Mouse (Mus musculus) cerebellum, postnatal 25 days (tissue): ENCODE measurements at regions not wholly inside any gene's neighbourhood (a gene's known extent, or its start where the extent isn't known, plus 50 kb on each side); places are given as distances from the start of the nearest gene placed in this dataset.
A peak's percentile ranks its signal among the peaks of the same experiment; 100 is the strongest.
"Not testable (repeated sequence)": the region's sequence is repeated elsewhere in the genome, so short reads cannot be mapped to it uniquely, and the experiment has no call there.

ENCODE experiments used
- DNase-seq, 2 experiments: peaks; one replicate each; pipeline ENCODE4 v3.0.0; 2021; ENCODE audit warnings: mixed read lengths in 2 of 2

DNA sequence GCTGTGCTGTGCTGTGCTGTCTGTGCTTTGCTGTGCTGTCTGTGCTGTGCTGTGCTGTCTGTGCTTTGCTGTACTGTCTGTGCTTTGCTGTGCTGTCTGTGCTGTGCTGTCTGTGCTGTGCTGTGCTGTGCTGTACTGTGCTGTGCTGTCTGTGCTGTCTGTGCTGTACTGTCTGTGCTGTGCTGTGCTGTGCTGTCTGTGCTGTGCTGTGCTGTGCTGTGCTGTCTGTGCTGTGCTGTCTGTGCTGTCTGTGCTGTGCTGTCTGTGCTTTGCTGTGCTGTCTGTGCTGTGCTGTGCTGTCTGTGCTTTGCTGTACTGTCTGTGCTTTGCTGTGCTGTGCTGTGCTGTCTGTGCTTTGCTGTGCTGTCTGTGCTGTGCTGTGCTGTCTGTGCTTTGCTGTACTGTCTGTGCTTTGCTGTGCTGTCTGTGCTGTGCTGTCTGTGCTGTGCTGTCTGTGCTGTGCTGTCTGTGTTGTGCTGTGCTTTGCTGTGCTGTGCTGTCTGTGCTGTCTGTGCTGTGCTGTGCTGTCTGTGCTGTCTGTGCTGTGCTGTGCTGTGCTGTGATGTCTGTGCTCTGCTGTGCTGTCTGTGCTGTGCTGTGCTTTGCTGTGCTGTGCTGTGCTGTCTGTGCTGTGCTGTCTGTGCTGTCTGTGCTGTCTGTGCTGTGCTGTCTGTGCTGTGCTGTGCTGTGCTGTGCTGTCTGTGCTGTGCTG is 197.5 kb downstream of the Tcp10c start:
- not testable (repeated sequence) for DNase-seq

DNA sequence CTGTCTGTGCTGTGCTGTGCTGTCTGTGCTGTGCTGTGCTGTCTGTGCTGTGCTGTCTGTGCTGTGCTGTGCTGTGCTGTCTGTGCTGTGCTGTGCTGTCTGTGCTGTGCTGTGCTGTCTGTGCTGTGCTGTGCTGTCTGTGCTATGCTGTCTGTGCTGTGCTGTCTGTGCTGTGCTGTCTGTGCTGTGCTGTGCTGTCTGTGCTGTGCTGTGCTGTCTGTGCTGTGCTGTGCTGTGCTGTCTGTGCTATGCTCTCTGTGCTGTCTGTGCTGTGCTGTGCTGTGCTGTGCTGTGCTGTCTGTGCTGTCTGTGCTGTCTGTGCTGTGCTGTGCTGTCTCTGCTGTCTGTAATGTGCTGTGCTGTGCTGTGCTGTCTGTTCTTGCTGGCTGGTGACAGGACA is 198.5 kb downstream of the Tcp10c start:
- not testable (repeated sequence) for DNase-seq

DNA sequence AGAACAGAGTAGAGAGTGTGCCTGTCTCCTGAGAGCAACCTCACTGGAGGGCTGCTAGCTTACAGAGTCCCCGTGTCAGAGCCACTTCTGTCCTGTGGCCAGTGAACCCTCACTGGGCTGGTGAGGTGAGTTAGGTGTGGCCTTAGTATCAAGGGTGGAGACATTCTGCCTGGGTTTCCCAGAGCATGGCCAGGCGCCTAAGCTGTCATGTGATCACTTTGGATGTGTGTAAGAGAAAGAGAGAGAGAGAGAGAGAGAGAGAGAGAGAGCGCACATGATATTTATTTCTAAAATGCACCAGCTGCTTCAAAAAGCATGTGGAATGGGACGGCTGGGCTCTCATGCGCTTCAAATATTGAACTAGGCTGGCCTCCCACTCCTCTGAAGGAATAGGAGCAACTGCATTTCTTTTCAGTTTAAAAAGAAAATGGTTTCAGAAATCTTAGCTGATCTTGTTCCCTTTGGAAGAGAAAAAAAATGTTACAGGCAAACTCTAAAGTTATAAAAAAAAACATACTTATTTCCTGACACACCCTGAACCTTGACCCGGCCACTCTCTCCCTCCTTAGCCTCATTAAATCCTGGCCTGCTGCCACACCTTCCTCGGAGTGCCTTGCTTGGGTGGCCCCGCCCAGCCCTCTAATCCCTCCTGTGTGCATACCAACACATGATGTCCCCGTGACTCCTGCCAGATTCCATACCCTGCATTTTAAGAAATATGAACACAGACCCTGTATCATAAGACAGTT is 201.1 kb downstream of the Tcp10c start:
- DNase-seq: peak in 1 of 2 experiments; percentile 26

DNA sequence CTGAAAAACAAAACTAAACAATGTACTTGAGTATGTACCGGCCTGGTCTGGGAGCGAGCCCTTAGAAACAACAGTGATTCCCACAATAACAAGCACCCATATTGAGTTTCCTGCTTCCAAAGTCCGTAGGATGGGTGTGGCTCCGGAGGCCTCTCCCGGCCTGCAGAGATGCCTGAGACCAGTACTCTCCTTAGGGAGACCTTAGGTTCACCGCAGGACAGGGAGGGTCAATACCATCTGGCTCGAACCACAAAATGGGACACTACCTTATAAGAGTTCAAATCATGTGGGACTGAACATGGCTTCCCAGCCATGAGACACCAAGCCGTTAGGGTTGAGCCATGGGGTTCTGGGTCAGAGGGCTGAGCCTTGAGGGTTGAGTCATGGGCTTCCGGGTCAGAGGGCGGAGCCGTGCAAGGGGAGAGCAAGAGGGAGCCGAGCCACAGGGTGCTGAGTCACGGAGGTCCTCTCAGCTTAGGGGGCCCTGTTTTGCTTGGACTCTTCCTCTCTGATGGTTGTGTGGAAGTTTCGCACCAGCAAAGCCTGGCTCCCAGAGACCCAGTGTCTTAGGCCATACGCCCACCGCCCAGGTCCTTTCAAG is 201.8 kb downstream of the Tcp10c start:
- not testable (repeated sequence) for DNase-seq

DNA sequence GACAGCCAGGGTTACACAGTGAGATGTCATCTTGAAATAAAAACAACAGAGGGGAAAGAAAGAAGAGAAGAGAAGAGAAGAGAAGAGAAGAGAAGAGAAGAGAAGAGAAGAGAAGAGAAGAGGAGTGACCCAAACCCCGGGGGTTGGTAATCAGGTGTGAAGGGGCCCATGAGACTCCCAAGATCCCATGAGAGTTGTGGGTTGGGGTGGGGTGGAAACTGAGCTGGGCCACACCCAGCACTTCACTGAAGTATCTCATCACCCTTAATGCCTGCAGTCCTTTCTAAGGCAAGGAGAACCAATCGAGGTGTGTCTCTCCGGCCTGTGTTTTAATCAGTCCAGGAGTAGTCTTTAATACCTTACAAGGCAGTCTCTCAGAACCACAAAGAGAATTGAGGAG is 201.5 kb upstream of the Afdn start:
- DNase-seq: no peak

DNA sequence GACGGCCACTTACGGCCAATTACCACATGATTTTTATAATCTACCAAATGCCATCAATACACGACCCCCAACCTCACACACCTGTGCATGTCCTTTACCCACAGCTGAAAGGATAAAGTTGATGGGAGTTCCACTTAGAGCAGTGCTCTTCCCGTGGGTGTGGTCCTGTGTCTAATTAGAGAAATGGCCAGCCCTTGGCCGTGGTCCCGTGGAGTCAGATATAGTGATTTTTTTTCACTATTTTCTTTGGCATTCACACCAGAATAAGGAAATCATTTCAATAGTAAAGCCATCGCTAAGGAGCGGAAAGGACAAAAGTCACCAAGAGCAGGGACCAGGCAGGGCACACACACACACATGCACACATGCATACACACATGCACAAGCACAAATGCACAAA is 199.0 kb upstream of the Afdn start:
- no peak for DNase-seq

DNA sequence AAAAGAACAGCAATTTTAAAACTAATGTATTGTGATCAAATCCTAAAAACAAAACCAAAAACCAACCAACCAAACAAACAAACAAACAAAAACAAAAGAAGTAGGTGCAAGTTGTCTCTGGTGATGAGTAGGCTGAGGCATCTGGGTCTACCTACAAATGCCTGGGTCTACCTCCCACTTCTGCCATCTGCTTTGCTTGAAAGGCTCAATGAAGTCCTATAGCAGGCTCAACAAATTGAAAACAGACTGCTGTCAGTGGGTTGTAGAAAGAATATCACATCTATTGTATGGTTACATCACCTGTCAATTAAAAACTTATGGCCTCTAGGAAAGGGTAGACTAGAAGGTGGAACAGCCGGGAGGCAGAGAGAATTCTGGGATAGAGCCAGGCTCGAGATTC is 197.4 kb upstream of the Afdn start:
- no peak for DNase-seq

DNA sequence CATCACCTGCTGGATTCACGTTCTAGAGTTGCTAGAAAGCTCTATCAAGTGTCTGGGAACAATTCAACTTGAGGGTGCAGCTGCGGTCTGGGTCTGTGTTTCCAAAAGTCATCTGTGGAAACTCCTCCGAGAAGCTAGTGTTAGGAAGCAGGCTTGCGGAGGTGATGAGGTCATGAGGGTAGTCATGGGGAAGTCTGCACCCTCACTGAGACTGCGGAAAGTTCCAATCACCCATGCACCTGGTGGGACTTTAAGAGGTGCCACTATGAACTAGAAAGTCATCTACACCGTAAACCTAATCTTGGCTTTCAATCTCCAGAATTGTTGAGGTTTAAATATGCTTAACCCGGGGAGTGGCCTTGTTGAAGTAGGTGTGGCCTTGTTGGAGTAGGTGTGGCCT is 195.5 kb upstream of the Afdn start:
- no peak for DNase-seq

DNA sequence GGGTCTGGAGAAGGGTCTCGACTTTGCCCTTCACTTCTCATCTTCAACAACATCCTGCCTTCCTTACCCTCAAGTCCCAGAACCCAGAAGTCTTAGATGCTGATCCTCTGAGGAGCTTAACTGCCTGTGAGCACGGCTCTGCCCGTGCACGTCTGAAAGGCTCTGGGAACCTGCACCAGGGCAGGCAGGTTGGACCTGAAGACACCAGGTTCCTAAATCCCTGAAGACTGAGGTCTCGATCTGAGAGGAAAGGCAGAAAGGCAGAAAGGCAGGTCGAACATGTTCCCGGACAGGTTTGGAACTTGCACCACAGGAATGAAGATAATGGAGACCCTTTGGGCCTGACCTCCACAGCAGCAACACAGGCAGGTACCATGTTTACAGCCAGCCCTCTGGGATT is 193.7 kb upstream of the Afdn start:
- no peak for DNase-seq

DNA sequence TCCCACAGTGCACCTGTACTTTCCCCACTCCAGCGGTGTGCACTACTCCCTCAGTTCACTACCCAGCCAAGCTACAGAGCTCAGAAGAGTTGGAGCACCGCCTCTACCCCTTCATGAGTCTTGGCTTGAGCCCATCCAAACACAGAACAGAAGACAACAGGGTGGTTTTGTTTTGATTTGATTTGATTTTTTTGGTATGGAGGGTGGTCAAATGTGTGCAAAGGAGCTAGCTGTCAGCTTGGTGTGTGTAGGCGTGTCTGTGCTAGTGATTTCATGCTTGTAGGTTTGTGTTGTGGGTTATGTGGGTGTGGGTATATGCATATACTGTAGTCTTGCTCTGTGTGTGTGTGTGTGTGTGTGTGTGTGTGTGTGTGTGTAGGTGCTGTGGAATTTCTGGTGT is 193.2 kb upstream of the Afdn start:
- no peak for DNase-seq

DNA sequence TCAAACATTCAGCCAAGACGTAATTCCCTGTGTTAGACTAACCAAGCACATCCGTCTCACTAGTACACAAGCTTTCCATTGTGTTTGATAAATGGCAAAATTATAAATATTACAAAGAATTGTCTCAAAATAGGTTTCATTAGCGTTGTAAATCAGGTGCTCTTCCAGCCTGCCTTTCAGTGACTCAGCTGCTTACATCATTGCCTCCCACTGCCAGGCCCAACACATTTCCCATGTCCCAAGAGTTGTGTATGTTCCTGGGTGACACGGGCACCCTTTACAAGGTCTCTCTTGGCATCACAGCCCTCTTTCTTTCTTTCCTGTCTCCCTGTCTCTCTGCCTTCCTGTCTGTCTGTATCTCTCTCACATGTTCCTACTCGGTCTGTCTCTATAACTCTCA is 189.5 kb upstream of the Afdn start:
- no peak for DNase-seq

DNA sequence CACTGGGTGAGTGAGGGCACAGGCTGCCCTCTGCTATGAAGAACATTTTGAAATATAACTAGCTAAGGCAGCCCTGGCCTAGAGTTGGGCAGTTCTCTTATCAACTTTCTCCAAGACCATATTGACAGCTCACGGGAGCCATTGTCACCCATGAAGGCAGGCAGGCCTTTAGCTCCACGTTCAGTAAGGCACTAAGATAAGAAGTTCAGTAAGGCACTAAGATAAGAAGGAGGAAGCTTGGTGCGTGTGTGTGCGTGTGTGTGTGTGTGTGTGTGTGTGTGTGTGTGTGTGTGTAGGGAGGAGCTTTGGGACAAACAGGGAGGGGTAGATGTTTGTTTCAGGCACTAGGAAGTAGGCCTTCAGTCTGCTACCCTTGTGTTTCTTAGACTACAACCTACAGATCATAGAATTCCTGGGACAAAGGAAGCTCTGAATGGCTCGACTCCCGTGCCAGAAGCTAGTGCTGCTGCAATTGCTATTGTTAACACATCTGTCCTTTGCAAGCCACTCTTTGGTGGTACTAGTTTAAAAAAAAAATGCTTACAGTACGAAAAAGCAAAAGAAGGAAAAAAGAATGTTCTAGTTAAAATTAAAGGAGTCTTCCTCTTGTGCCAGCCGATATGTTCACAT is 188.0 kb upstream of the Afdn start:
- DNase-seq: no peak

DNA sequence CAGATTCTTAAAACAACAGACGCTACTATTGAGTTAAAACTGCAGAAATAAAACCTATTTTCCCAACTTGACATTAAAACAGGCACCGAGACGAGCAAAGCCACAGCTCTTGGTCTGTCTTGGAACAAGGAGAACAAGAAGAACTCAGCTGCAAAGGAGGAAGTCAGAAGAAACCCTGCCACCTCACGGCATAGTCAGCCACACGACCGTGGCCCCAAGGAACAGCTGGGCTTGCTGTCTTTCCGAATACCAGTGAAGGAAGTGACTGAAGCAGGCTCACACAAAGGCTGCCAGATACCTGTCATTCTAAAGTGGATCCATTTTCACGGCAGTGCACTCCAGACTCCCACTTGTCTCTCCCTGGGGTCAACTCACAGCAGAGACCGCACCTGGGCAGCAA is 187.3 kb upstream of the Afdn start:
- no peak for DNase-seq

DNA sequence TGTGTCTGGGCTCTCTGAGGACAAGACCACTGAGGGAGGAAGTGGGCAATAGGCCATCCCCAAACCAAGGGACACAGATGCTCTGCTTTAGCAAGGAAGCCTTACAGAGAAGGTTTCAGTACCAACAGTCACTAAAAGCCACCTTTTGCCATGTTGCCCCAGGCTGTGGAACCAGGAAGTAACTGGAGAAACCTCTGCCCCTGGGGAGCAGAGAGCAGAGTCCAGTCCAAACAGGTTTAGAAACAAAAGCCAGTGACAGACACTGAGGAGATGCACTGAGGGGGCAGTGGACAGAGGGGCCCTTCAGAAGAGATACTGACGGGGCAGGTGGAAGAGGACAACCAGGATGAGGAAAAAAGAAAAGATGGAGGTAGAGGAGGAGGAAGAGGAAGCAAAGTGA is 186.2 kb upstream of the Afdn start:
- no peak for DNase-seq

DNA sequence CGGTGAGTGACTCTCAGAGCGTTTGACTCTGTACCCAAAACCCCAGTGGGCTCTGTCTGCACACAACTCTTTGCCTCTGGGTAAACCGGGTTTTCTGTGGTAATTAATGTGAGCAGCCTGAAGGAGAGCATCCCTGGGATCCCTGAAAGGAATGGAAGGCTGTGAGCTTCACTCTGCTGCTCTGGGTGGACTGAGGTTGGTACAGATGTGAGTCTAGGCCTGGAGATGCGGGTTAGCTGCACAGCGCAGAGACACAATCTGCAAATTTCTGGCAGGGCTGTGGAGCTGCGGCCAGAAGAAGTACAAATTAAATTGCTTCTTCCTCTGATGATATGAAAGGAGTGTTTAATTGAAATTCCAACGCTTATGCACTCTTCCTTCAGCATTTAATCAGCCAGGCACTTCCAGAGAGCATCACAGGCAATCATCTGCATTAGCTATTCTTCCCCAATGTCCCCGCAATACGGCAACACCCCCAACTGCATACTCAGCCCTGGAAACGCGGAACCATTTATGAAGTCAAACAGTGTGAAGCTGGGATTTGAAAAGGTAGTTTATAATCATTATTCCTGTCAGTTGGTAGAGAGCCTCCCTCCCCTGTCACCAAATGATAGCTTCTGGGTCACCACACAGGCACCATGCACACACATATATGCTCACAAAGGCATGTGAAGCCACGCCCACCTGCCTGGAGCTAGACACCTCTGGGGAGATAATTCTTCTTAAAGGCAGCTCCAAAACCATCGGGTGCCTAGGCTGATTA is 185.5 kb upstream of the Afdn start:
- no peak for DNase-seq

DNA sequence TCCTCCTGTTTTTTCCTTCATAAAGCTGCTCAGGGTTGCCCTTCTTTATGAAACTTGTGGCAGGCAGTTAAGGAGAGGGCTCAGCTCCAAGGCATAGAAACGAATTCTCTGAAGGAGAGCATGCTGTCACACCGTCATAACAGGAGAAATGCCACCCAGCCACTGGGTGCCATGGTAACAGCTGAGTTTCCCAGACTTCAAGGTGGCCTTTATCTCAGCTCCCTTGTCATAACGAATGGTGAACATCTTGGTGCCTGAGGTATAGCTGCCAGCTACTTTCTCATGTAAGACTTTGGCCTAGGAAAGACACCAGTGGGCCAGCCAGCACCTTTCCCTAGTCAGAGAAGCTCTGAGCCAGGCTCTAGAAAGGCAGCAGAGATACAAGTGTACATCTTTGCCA is 182.5 kb upstream of the Afdn start:
- DNase-seq: no peak

DNA sequence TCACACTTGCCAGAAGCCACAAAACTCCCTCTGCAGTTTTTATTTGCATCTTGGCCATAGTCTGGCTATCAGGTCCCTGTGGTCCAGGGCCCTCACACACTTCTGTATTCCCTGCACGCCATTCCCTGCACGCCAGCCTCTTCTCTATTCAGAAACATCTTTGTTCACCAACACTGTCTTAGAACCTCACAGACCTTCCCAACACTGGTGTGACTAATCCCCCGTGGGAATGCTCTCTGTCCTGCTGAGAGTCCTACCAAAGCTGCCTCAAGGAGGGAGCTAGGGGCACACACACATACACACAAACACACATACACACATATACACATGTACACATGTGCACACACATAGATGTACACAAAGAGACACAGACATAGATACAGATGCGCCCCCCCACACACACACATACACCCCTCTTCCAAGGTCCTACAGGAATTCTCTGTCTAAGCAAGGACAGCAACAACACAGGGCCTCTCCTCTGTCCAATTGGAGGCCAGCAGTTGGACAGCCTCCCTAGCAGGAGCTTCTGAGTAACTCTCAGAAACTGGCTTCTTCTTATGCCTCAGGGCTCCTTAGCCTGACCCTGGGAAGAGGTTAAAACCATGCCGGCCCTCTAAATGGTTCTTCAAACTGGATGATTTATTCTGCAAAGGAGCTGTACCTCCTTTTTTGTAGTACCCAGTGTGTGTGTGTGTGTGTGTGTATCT is 179.0 kb upstream of the Afdn start:
- DNase-seq: no peak

DNA sequence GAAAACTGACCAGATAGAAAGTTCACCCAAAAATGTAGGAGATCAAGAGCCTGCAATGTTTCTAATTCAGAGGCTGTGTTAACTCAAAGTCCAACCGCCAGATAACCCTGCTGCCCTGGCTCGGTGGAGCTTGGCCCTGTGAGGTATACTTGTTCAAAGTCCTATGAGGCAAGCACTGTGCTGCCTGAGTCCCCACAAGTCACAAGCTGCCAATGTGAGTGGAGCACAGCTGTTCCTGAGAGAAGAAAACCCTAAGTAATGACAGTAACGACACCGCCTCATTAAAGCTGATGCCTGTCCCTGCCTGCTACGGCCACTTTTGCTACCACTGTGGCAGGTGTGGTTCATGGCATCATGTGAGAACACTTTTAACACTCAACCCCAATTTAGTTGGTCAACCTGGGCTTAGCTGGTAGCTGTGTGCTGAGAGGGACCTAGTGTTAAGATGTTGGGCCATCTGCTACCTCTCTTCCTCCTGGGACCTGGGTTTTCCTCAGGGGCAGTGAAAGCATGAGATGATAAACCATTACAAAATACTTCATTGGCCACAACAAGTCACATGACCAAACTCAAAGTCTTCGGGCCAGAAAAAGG is 178.2 kb upstream of the Afdn start:
- DNase-seq: no peak

DNA sequence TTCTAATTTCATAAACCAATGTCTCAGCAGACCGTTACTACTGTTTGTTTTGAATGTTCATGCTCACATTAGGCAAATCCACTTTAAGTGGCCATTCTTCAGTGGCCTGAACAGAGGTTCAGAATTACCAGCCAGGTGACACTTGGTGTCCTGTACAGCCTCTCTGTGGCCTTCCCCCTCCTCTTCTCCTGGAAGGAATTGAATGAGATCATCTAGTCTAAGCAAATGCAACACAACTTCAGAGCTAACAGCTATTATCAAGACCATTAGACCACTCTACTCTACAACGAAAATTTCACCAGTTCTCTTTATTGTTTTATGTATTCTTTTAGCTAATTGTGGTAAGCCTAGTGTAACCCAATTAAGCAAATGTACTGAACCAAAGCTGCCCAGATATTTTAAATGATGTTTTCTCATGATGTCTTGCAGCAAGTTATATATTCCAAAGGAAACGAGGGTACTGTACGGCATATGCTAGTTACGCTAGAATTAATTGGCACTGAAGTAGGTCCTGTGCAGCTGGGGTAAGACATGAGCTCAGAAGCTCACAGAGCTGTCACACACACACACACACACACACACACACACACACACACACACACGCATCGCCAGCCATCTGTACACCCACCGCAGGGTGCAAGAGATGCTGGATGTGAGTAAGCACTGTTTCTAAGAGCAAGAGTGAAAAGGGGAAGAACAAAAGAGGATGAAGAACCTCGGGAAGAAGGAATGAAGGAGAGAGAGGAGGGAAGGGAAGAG is 176.7 kb upstream of the Afdn start:
- DNase-seq: peak; percentile 50 to 71

DNA sequence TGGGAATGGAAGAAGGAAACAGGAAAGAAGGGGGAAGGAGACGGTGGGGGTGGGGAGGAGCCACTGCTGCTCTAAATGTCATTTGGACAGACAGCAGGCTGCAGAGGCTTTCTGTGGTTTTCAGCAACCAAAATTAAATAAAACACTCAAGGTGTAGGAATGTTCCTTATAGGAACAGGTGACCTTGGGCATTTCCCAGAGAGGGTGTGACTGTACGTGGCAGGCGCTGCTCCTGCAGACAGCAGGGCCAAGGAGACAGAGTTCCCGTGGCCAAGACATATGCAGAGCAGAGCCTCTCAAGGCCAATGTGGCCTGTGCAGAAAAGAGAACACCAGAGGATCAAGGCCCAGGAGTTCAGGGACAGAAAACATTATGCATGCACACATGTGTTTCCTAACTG is 175.9 kb upstream of the Afdn start:
- peak; percentile 22 to 38 for DNase-seq

DNA sequence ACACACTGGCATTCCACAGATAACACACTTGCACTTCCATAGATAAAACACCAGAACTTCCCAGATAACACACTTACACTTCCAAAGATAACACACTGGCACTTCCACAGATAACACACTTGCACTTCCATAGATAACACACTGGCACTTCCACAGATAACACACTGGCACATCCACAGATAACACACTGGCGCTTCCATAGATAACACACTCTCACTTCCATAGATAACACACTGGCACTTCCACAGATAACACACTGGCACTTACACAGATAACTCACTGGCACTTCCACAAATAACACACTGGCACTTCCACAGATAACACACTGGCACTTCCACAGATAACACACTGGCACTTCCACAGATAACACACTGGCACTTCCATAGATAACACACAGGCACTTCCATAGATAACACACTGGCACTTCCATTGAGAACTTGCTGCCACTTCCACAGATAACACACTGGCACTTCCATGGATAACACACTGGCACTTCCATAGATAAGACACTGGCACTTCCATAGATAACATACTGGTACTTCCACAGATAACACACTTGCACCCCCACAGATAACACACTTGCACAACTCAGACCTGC is 170.0 kb upstream of the Afdn start:
- DNase-seq: not testable (repeated sequence)
